In genomic region chr11:108070038-108070437, GRCm38 (mm10) we compare ENCODE assay signal across 19 mouse cellular contexts.
"Had no signal": no experiment of that assay in that cellular context is flagged by ENCODE, and none has a peak within 500 bp of the region (broad histone marks: within the 10 kb centered on the region; RNA-seq: fewer than 3 reads in every experiment).

No protein-coding gene starts in this region.

- H3K4me1 ChIP-seq: liver, embryonic 13.5 days; liver, embryonic 15.5 days; lung, embryonic 15.5 days; midbrain, embryonic 10.5 days; midbrain, embryonic 13.5 days; midbrain, embryonic 15.5 days; neural tube, embryonic 12.5 days had no signal

- H3K9ac ChIP-seq: liver, embryonic 13.5 days; liver, embryonic 15.5 days; liver, postnatal 0 days; lung, embryonic 15.5 days; midbrain, embryonic 13.5 days; midbrain, embryonic 15.5 days; neural tube, embryonic 12.5 days had no signal

- H3K4me3 ChIP-seq: liver, embryonic 13.5 days; liver, embryonic 15.5 days; lung, embryonic 15.5 days; megakaryocyte, embryonic 14.5 days; midbrain, embryonic 10.5 days; midbrain, embryonic 13.5 days; midbrain, embryonic 15.5 days; neural tube, embryonic 12.5 days had no signal

- DNase-seq: liver, embryonic 13.5 days; liver, postnatal 0 days; lung, adult 2 months; lung, postnatal 14 days; lung, postnatal 36 days; right cerebral cortex, postnatal 25 days; right cerebral cortex, postnatal 4 days; spleen, adult 18-20 months; thymus, adult 18-20 months; thymus, postnatal 14 days; thymus, postnatal 36 days had no signal

- H3K27ac ChIP-seq: liver, embryonic 13.5 days; liver, embryonic 15.5 days; lung, embryonic 15.5 days; macrophage; midbrain, embryonic 10.5 days; midbrain, embryonic 13.5 days; midbrain, embryonic 15.5 days; neural tube, embryonic 12.5 days had no signal

- H3K27me3 ChIP-seq: liver, embryonic 13.5 days; liver, embryonic 15.5 days; lung, embryonic 15.5 days; megakaryocyte, embryonic 14.5 days; midbrain, embryonic 13.5 days; midbrain, embryonic 15.5 days; neural tube, embryonic 12.5 days had no signal

- H3K36me3 ChIP-seq: liver, embryonic 13.5 days; liver, embryonic 15.5 days; lung, embryonic 15.5 days; midbrain, embryonic 10.5 days; midbrain, embryonic 13.5 days; midbrain, embryonic 15.5 days; neural tube, embryonic 12.5 days had no signal
